Mouse (Mus musculus): Measurements from ENCODE around the gene Prkar1b. TPM values are rescaled to one million over a fixed set of nuclear protein-coding genes. Genes with fewer than 3 reads are reported as not detected.

Gene Prkar1b
- polyA plus RNA-seq, 1 experiment from 2014 or later: 0.62 TPM

GRCm38 (mm10) chr5:139115507-139115906, 34.3 kb downstream of the Prkar1b start:
- no peak for TF ChIP-seq EP300 (IDR thresholded peaks at IDR 0.05; ENCODE audit: low read depth)
- TF ChIP-seq CTCF (IDR thresholded peaks at IDR 0.05; ENCODE audit: low read depth): no peak
- Histone ChIP-seq H3K4me3 (ENCODE audit: low read depth, low read length) (no peak overlapping the region), H3K4me2 (ENCODE audit: low read depth, low read length) (no peak overlapping the region), H3K27ac (ENCODE audit: low read depth) (no peak overlapping the region), H3K9ac (replicated peaks) (no peak overlapping the region), H3K4me1 (ENCODE audit: insufficient read depth) (no peaks in the 10 kb centered on the region), H3K27me3 (ENCODE audit: insufficient read depth, low read length) (no peaks in the 10 kb centered on the region), H3K36me3 (replicated peaks; ENCODE audit: insufficient read depth, low read length) (no peaks in the 10 kb centered on the region), H3K9me3 (ENCODE audit: low read length) (no peaks in the 10 kb centered on the region)
- no peak for DNase-seq
- WGBS (ENCODE audit: insufficient replicate concordance): 81% methylated on average over 7 of the region's 7 CpGs
- no peak for ATAC-seq

GRCm38 (mm10) chr5:139114876-139115275, 34.9 kb downstream of the Prkar1b start:
- no peak overlapping the region for H3K4me2 ChIP-seq (ENCODE audit: low read depth, low read length)
- H3K9ac ChIP-seq (replicated peaks): no peak overlapping the region
- H3K36me3 ChIP-seq (replicated peaks; ENCODE audit: insufficient read depth, low read length): no peaks in the 10 kb centered on the region
- H3K4me1 ChIP-seq (ENCODE audit: insufficient read depth): no peaks in the 10 kb centered on the region
- 77% methylated on average over 4 of the region's 4 CpGs for WGBS (ENCODE audit: insufficient replicate concordance)
- H3K9me3 ChIP-seq (ENCODE audit: low read length): no peaks in the 10 kb centered on the region
- H3K4me3 ChIP-seq (ENCODE audit: low read depth, low read length): no peak overlapping the region
- ATAC-seq: no peak
- no peak overlapping the region for H3K27ac ChIP-seq (ENCODE audit: low read depth)
- no peak for DNase-seq
- TF ChIP-seq CTCF (IDR thresholded peaks at IDR 0.05; ENCODE audit: low read depth): no peak
- TF ChIP-seq EP300 (IDR thresholded peaks at IDR 0.05; ENCODE audit: low read depth): no peak
- H3K27me3 ChIP-seq (ENCODE audit: insufficient read depth, low read length): no peaks in the 10 kb centered on the region

- Histone ChIP-seq H3K4me3 (ENCODE audit: low read depth, low read length) (no peak overlapping the region), H3K9ac (replicated peaks) (no peak overlapping the region), H3K9me3 (ENCODE audit: low read length) (no peaks in the 10 kb centered on the region), H3K27me3 (ENCODE audit: insufficient read depth, low read length) (no peaks in the 10 kb centered on the region), H3K4me1 (ENCODE audit: insufficient read depth) (no peaks in the 10 kb centered on the region), H3K36me3 (replicated peaks; ENCODE audit: insufficient read depth, low read length) (no peaks in the 10 kb centered on the region), H3K27ac (ENCODE audit: low read depth) (no peak overlapping the region), H3K4me2 (ENCODE audit: low read depth, low read length) (no peak overlapping the region)
- WGBS (ENCODE audit: insufficient replicate concordance): 74% methylated on average over 9 of the region's 9 CpGs
- TF ChIP-seq CTCF (IDR thresholded peaks at IDR 0.05; ENCODE audit: low read depth) (no peak), EP300 (IDR thresholded peaks at IDR 0.05; ENCODE audit: low read depth) (no peak)
- DNase-seq (no peak), ATAC-seq (no peak)
Observed at GRCm38 (mm10) chr5:139112418-139112817, 37.4 kb downstream of the Prkar1b start.

- no peak overlapping the region for H3K4me3 ChIP-seq (ENCODE audit: low read depth, low read length)
- H3K27me3 ChIP-seq (ENCODE audit: insufficient read depth, low read length): no peaks in the 10 kb centered on the region
- H3K9ac ChIP-seq (replicated peaks): no peak overlapping the region
- H3K36me3 ChIP-seq (replicated peaks; ENCODE audit: insufficient read depth, low read length): no peaks in the 10 kb centered on the region
- H3K27ac ChIP-seq (ENCODE audit: low read depth): no peak overlapping the region
- WGBS (ENCODE audit: insufficient replicate concordance): 68% methylated on average over 9 of the region's 9 CpGs
- TF ChIP-seq EP300 (IDR thresholded peaks at IDR 0.05; ENCODE audit: low read depth) (no peak), CTCF (IDR thresholded peaks at IDR 0.05; ENCODE audit: low read depth) (no peak)
- ATAC-seq (no peak), DNase-seq (no peak)
- H3K9me3 ChIP-seq (ENCODE audit: low read length): no peaks in the 10 kb centered on the region
- no peak overlapping the region for H3K4me2 ChIP-seq (ENCODE audit: low read depth, low read length)
- H3K4me1 ChIP-seq (ENCODE audit: insufficient read depth): no peaks in the 10 kb centered on the region
Observed at GRCm38 (mm10) chr5:139111991-139112390, 37.8 kb downstream of the Prkar1b start.

GRCm38 (mm10) chr5:139110140-139110855, 39.5 kb downstream of the Prkar1b start:
- Histone ChIP-seq H3K27ac (ENCODE audit: low read depth) (no peak overlapping the region), H3K4me1 (ENCODE audit: insufficient read depth) (no peaks in the 10 kb centered on the region), H3K36me3 (replicated peaks; ENCODE audit: insufficient read depth, low read length) (no peaks in the 10 kb centered on the region), H3K4me3 (ENCODE audit: low read depth, low read length) (no peak overlapping the region), H3K9me3 (ENCODE audit: low read length) (no peaks in the 10 kb centered on the region), H3K9ac (replicated peaks) (no peak overlapping the region), H3K4me2 (ENCODE audit: low read depth, low read length) (no peak overlapping the region), H3K27me3 (ENCODE audit: insufficient read depth, low read length) (no peaks in the 10 kb centered on the region)
- ATAC-seq (no peak), DNase-seq (no peak)
- 71% methylated on average over 2 of the region's 2 CpGs for WGBS (ENCODE audit: insufficient replicate concordance)
- no peak for TF ChIP-seq EP300 (IDR thresholded peaks at IDR 0.05; ENCODE audit: low read depth)
- no peak for TF ChIP-seq CTCF (IDR thresholded peaks at IDR 0.05; ENCODE audit: low read depth)

GRCm38 (mm10) chr5:139107815-139108214, 42.0 kb downstream of the Prkar1b start:
- no peaks in the 10 kb centered on the region for H3K36me3 ChIP-seq (replicated peaks; ENCODE audit: insufficient read depth, low read length)
- TF ChIP-seq EP300 (IDR thresholded peaks at IDR 0.05; ENCODE audit: low read depth): no peak
- peak; percentile 55 for TF ChIP-seq CTCF (IDR thresholded peaks at IDR 0.05; ENCODE audit: low read depth)
- ATAC-seq: no peak
- DNase-seq: no peak
- no peak overlapping the region for H3K4me3 ChIP-seq (ENCODE audit: low read depth, low read length)
- no peaks in the 10 kb centered on the region for H3K9me3 ChIP-seq (ENCODE audit: low read length)
- WGBS (ENCODE audit: insufficient replicate concordance): 50% methylated on average over 9 of the region's 9 CpGs
- no peaks in the 10 kb centered on the region for H3K4me1 ChIP-seq (ENCODE audit: insufficient read depth)
- H3K27me3 ChIP-seq (ENCODE audit: insufficient read depth, low read length): no peaks in the 10 kb centered on the region
- H3K4me2 ChIP-seq (ENCODE audit: low read depth, low read length): no peak overlapping the region
- no peak overlapping the region for H3K27ac ChIP-seq (ENCODE audit: low read depth)
- H3K9ac ChIP-seq (replicated peaks): no peak overlapping the region

Data from liver, postnatal 0 days (tissue).